Mouse (Mus musculus): ENCODE measurements at regions not wholly inside any gene's neighbourhood (a gene's known extent, or its start where the extent isn't known, plus 50 kb on each side); places are given as distances from the start of the nearest gene placed in this dataset.
"Not testable (repeated sequence)": the region's sequence is repeated elsewhere in the genome, so short reads cannot be mapped to it uniquely, and the experiment has no call there.

DNA sequence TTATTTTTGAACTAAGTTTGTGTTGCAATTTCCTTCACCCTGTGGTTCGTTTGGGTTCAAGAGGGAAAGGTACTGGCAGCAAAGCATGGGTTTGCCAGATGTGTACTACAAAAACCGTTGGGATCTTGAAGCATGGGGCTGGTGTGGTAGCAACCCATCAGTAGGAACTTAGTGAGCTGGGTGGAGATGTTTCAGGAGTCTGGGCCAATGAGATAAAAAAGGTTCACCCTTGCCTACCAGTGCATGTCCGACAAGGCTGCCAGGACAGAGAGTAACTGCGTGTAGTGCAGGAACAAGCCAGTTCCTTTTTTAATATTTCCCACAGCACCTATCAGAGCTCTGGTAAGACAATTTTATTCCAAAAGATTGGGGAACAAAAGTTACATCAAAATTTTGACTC, 343.3 kb downstream of the Hdgfl1 start:
- Histone ChIP-seq H3K27me3 (no peaks in the 10 kb centered on the region), H3K27ac (no peak overlapping the region), H3K4me3 (replicated peaks) (no peak overlapping the region), H3K9me3 (replicated peaks) (no peaks in the 10 kb centered on the region), H3K36me3 (no peaks in the 10 kb centered on the region), H3K4me1 (replicated peaks) (no peaks in the 10 kb centered on the region), H3K4me2 (no peak overlapping the region), H3K9ac (no peak overlapping the region)
- 38% methylated on average over 4 of the region's 4 CpGs for WGBS (ENCODE audit: insufficient replicate concordance)
- DNase-seq: no peak
- ATAC-seq (ENCODE audit: low read depth): peak; percentile 61

GRCm38 (mm10) chr13:26424513-26424912, 345.5 kb downstream of the Hdgfl1 start:
- no peak overlapping the region for H3K4me2 ChIP-seq
- H3K27ac ChIP-seq: no peak overlapping the region
- DNase-seq: no peak
- no peaks in the 10 kb centered on the region for H3K36me3 ChIP-seq
- no peak for ATAC-seq (ENCODE audit: low read depth)
- H3K9me3 ChIP-seq (replicated peaks): no peaks in the 10 kb centered on the region
- no peak overlapping the region for H3K4me3 ChIP-seq (replicated peaks)
- no peaks in the 10 kb centered on the region for H3K4me1 ChIP-seq (replicated peaks)
- 74% methylated on average over 1 of the region's 1 CpGs for WGBS (ENCODE audit: insufficient replicate concordance)
- no peak overlapping the region for H3K9ac ChIP-seq
- H3K27me3 ChIP-seq: no peaks in the 10 kb centered on the region

- H3K27ac ChIP-seq: no peak overlapping the region
- H3K4me3 ChIP-seq (replicated peaks): no peak overlapping the region
- ATAC-seq (ENCODE audit: low read depth) (no peak), DNase-seq (no peak)
- H3K4me1 ChIP-seq (replicated peaks): no peaks in the 10 kb centered on the region
- H3K36me3 ChIP-seq: no peaks in the 10 kb centered on the region
- no peak overlapping the region for H3K9ac ChIP-seq
- H3K27me3 ChIP-seq: no peaks in the 10 kb centered on the region
- H3K9me3 ChIP-seq (replicated peaks): no peaks in the 10 kb centered on the region
- H3K4me2 ChIP-seq: no peak overlapping the region
These were observed 364.2 kb downstream of the Hdgfl1 start for GRCm38 (mm10) chr13:26405757-26406156.

- no peak overlapping the region for H3K4me3 ChIP-seq (replicated peaks)
- H3K9me3 ChIP-seq (replicated peaks): no peaks in the 10 kb centered on the region
- H3K27ac ChIP-seq: no peak overlapping the region
- H3K27me3 ChIP-seq: no peaks in the 10 kb centered on the region
- no peak overlapping the region for H3K4me2 ChIP-seq
- no peak overlapping the region for H3K9ac ChIP-seq
- ATAC-seq (ENCODE audit: low read depth): no peak
- DNase-seq: no peak
- H3K36me3 ChIP-seq: no peaks in the 10 kb centered on the region
- no peaks in the 10 kb centered on the region for H3K4me1 ChIP-seq (replicated peaks)
- WGBS (ENCODE audit: insufficient replicate concordance): 20% methylated on average over 2 of the region's 2 CpGs
These were observed 365.3 kb downstream of the Hdgfl1 start for GRCm38 (mm10) chr13:26404707-26405106.

- Histone ChIP-seq H3K9me3 (replicated peaks) (no peaks in the 10 kb centered on the region), H3K9ac (no peak overlapping the region), H3K4me2 (no peak overlapping the region), H3K27ac (no peak overlapping the region), H3K27me3 (no peaks in the 10 kb centered on the region), H3K4me3 (replicated peaks) (no peak overlapping the region), H3K4me1 (replicated peaks) (no peaks in the 10 kb centered on the region), H3K36me3 (no peaks in the 10 kb centered on the region)
- WGBS (ENCODE audit: insufficient replicate concordance): 64% methylated on average over 7 of the region's 7 CpGs
- ATAC-seq (ENCODE audit: low read depth): no peak
- no peak for DNase-seq
These were observed 381.9 kb downstream of the Hdgfl1 start for GRCm38 (mm10) chr13:26387861-26388621.

- ATAC-seq (ENCODE audit: low read depth): no peak
- Histone ChIP-seq H3K27ac (no peak overlapping the region), H3K4me1 (replicated peaks) (no peaks in the 10 kb centered on the region), H3K4me2 (no peak overlapping the region), H3K9me3 (replicated peaks) (no peaks in the 10 kb centered on the region), H3K9ac (no peak overlapping the region), H3K27me3 (no peaks in the 10 kb centered on the region), H3K4me3 (replicated peaks) (no peak overlapping the region), H3K36me3 (no peaks in the 10 kb centered on the region)
- WGBS (ENCODE audit: insufficient replicate concordance): 52% methylated on average over 2 of the region's 2 CpGs
- DNase-seq: no peak
These were observed 387.3 kb downstream of the Hdgfl1 start for GRCm38 (mm10) chr13:26382631-26383030.

- no peak for ATAC-seq (ENCODE audit: low read depth)
- DNase-seq: no peak
- no peak overlapping the region for H3K4me3 ChIP-seq (replicated peaks)
- 64% methylated on average over 2 of the region's 2 CpGs for WGBS (ENCODE audit: insufficient replicate concordance)
- no peak overlapping the region for H3K27ac ChIP-seq
- H3K36me3 ChIP-seq: no peaks in the 10 kb centered on the region
- H3K27me3 ChIP-seq: no peaks in the 10 kb centered on the region
- H3K4me2 ChIP-seq: no peak overlapping the region
- H3K9ac ChIP-seq: no peak overlapping the region
- H3K9me3 ChIP-seq (replicated peaks): no peaks in the 10 kb centered on the region
- no peaks in the 10 kb centered on the region for H3K4me1 ChIP-seq (replicated peaks)
These were observed 387.8 kb downstream of the Hdgfl1 start for GRCm38 (mm10) chr13:26382154-26382553.

DNA sequence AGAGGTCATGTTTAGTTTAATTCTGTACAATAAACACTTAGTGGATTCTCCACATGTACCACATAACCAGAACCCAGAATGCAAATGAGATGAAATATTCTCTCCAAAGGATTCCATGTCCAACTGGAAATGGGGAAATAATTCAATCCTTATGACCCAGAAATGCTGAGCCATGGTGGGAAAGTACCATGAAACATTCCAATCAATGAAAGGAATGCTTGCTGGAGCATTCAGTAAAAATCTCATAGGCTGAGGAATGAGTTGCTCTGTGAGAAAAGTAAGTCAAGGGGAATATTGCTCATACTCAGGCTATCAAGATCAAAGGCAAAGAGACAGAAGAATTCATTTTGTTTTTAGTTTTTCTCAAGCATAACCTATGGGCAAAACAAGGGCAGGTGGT, 394.4 kb downstream of the Hdgfl1 start:
- no peak overlapping the region for H3K4me2 ChIP-seq
- DNase-seq (no peak), ATAC-seq (ENCODE audit: low read depth) (no peak)
- H3K4me3 ChIP-seq (replicated peaks): no peak overlapping the region
- no peaks in the 10 kb centered on the region for H3K4me1 ChIP-seq (replicated peaks)
- H3K36me3 ChIP-seq: no peaks in the 10 kb centered on the region
- no peaks in the 10 kb centered on the region for H3K27me3 ChIP-seq
- H3K9ac ChIP-seq: no peak overlapping the region
- no peaks in the 10 kb centered on the region for H3K9me3 ChIP-seq (replicated peaks)
- H3K27ac ChIP-seq: no peak overlapping the region

DNA sequence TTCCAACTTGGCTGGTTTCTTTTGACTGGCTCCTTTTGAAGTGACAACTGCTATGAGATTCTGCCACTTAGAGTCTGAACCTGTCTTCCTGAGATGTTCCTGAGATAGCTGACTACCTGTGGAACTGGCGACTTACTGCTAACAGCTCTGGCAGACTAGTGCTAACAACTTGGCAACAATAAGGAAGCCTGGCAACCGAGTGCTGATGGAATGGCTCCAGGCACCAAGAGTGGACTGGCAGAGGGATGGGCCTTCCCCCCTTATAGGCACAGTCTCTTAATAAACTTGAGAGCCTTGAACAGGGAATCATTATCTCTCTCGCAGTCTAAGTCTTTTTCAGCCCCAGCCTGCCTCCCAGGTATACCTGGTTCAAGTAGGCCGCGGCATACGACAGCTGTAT, 404.1 kb downstream of the Hdgfl1 start:
- H3K27me3 ChIP-seq; H3K9ac ChIP-seq; H3K27ac ChIP-seq; H3K9me3 ChIP-seq (replicated peaks); DNase-seq; H3K4me1 ChIP-seq (replicated peaks); H3K36me3 ChIP-seq; ATAC-seq (ENCODE audit: low read depth); H3K4me3 ChIP-seq (replicated peaks); H3K4me2 ChIP-seq: not testable (repeated sequence)
- WGBS (ENCODE audit: insufficient replicate concordance): 70% methylated on average over 6 of the region's 6 CpGs

DNA sequence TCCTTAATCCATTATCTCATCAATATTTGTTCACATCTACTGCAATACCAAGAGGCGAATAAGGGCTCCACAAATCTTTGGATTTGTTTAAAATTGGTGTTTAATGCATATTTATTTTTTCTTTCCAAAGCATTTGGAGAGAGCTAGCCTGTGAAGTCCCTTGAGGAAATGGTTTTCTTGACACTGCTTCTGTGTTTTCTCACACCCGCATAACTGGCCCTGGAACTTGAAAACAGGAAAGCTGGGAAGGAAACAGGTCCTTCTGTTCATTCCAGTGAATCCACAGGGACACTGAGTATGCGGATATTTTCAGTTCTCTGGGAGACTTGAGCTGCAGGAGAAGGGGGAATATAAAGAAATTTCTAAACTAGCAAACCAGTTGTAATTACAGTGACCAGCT, 413.6 kb downstream of the Hdgfl1 start:
- ATAC-seq (ENCODE audit: low read depth): no peak
- no peak for DNase-seq
- H3K4me1 ChIP-seq (replicated peaks): no peaks in the 10 kb centered on the region
- no peaks in the 10 kb centered on the region for H3K27me3 ChIP-seq
- H3K4me2 ChIP-seq: no peak overlapping the region
- H3K4me3 ChIP-seq (replicated peaks): no peak overlapping the region
- H3K9ac ChIP-seq: no peak overlapping the region
- H3K27ac ChIP-seq: no peak overlapping the region
- 30% methylated on average over 3 of the region's 3 CpGs for WGBS (ENCODE audit: insufficient replicate concordance)
- no peaks in the 10 kb centered on the region for H3K36me3 ChIP-seq
- no peaks in the 10 kb centered on the region for H3K9me3 ChIP-seq (replicated peaks)

GRCm38 (mm10) chr13:26354421-26354820, 415.5 kb downstream of the Hdgfl1 start:
- no peak overlapping the region for H3K27ac ChIP-seq
- no peak overlapping the region for H3K4me3 ChIP-seq (replicated peaks)
- no peaks in the 10 kb centered on the region for H3K4me1 ChIP-seq (replicated peaks)
- no peak for DNase-seq
- no peak overlapping the region for H3K9ac ChIP-seq
- ATAC-seq (ENCODE audit: low read depth): no peak
- no peaks in the 10 kb centered on the region for H3K27me3 ChIP-seq
- no peaks in the 10 kb centered on the region for H3K36me3 ChIP-seq
- no peaks in the 10 kb centered on the region for H3K9me3 ChIP-seq (replicated peaks)
- no peak overlapping the region for H3K4me2 ChIP-seq

DNA sequence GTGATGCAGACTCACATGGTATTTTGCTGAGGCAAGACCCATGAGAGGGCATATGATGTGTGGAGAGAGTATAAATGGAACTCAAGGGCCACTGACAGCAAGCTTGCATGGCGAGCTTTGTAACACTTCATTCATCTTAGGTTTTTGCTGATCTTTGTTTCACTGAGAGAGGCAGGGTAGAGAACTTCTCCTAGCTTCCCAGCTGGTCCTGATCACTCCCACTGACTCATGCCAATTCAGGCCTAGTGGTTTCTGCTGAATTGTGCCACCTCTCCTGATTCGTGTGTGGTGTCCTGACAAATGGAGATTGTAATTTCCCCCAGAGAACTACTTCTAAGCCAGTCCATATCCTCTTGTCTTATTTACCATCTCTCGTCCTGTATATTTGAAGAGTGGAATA, 419.5 kb downstream of the Hdgfl1 start:
- Histone ChIP-seq H3K4me3 (replicated peaks) (no peak overlapping the region), H3K4me1 (replicated peaks) (no peaks in the 10 kb centered on the region), H3K36me3 (no peaks in the 10 kb centered on the region), H3K9ac (no peak overlapping the region), H3K27ac (no peak overlapping the region), H3K9me3 (replicated peaks) (no peaks in the 10 kb centered on the region), H3K4me2 (no peak overlapping the region), H3K27me3 (no peaks in the 10 kb centered on the region)
- DNase-seq (no peak), ATAC-seq (ENCODE audit: low read depth) (no peak)
- 54% methylated on average over 3 of the region's 3 CpGs for WGBS (ENCODE audit: insufficient replicate concordance)
